Mouse (Mus musculus) heart, embryonic 11.5 days (tissue): ENCODE measurements at regions not wholly inside any gene's neighbourhood (a gene's known extent, or its start where the extent isn't known, plus 50 kb on each side); places are given as distances from the start of the nearest gene placed in this dataset.

Experiments
- ATAC-seq: fragments of 200-750 bp; cut with Nextera tagmentation; replicated peaks from 2 replicates; pipeline ENCODE4 v1.8.0; 2017; ENCODE audit warnings: moderate library complexity; ENCODE audit not compliant: insufficient number of reproducible peaks, low FRiP score, low TSS enrichment
- H3K27ac ChIP-seq: fragments of 300-500 bp; sonication (generic); 2 replicates; pipeline ENCODE4 v1.5.1; 2014; ENCODE audit warnings: mild to moderate bottlenecking, low read depth, low read length
- H3K27me3 ChIP-seq: fragments of 300-500 bp; sonication (generic); 2 replicates; pipeline ENCODE4 v1.6.1; 2014; ENCODE audit warnings: mild to moderate bottlenecking, low read length, mixed read lengths; ENCODE audit not compliant: control insufficient read depth, insufficient read depth
- H3K36me3 ChIP-seq: fragments of 300-500 bp; sonication (generic); 2 replicates; pipeline ENCODE4 v1.6.1; 2014; ENCODE audit warnings: mild to moderate bottlenecking, low read length, moderate library complexity, mixed read lengths; ENCODE audit not compliant: control insufficient read depth, insufficient read depth
- H3K4me1 ChIP-seq: fragments of 300-500 bp; sonication (generic); 2 replicates; pipeline ENCODE4 v1.6.1; 2014; ENCODE audit warnings: low read length; ENCODE audit not compliant: control insufficient read depth, insufficient read depth
- H3K4me2 ChIP-seq: fragments of 300-500 bp; sonication (generic); 2 replicates; pipeline ENCODE4 v1.6.1; 2014; ENCODE audit warnings: mild to moderate bottlenecking, moderate library complexity
- H3K4me3 ChIP-seq: fragments of 300-500 bp; sonication (generic); 2 replicates; pipeline ENCODE4 v1.5.1; 2014; ENCODE audit warnings: low read depth, low read length
- H3K9ac ChIP-seq: fragments of 300-500 bp; sonication (generic); 2 replicates; pipeline ENCODE4 v1.6.1; 2014; ENCODE audit warnings: mild to moderate bottlenecking, low read depth, low read length, moderate library complexity
- H3K9me3 ChIP-seq: fragments of 300-500 bp; sonication (generic); replicated peaks from 2 replicates; pipeline ENCODE4 v1.6.1; 2016; ENCODE audit warnings: low read length; ENCODE audit not compliant: control insufficient read depth
- WGBS: fragments of 180-500 bp; shearing (Covaris S2); extraction: QIAGEN DNeasy Blood & Tissue Kit; methylation state at CpG from one replicate; pipeline ENCODE4 v1.1.7; 2014; ENCODE audit not compliant: insufficient replicate concordance; 5-methylcytosine and 5-hydroxymethylcytosine counted together

- Histone ChIP-seq H3K27me3 (no peaks in the 10 kb centered on the region), H3K36me3 (no peaks in the 10 kb centered on the region), H3K4me1 (peaks cover 3% of the 10 kb centered on the region; the same call in 1 of the 2 replicates), H3K4me3 (no peak overlapping the region), H3K4me2 (no peak overlapping the region), H3K9me3 (no peaks in the 10 kb centered on the region), H3K27ac (no peak overlapping the region), H3K9ac (no peak overlapping the region)
- ATAC-seq = no peak
- 74% methylated on average over 13 of the region's 13 CpGs for WGBS
These were observed 253.4 kb upstream of the Hnrnpa3 start for GRCm38 (mm10) chr2:75405524-75406214.

- 72% methylated on average over 6 of the region's 6 CpGs for WGBS
- Histone ChIP-seq H3K27me3 (no peaks in the 10 kb centered on the region), H3K4me1 (peaks cover 3% of the 10 kb centered on the region; the same call in 1 of the 2 replicates), H3K9ac (no peak overlapping the region), H3K36me3 (no peaks in the 10 kb centered on the region), H3K4me2 (no peak overlapping the region), H3K27ac (no peak overlapping the region), H3K4me3 (no peak overlapping the region), H3K9me3 (no peaks in the 10 kb centered on the region)
- no peak for ATAC-seq
These were observed 252.2 kb upstream of the Hnrnpa3 start for GRCm38 (mm10) chr2:75406721-75407455.

GRCm38 (mm10) chr2:75407560-75407959 lies 251.5 kb upstream of the Hnrnpa3 start:
- H3K9ac ChIP-seq = no peak overlapping the region
- WGBS = 73% methylated on average over 4 of the region's 4 CpGs

GRCm38 (mm10) chr2:75408016-75408415 lies 251.0 kb upstream of the Hnrnpa3 start:
- Histone ChIP-seq H3K4me1 (peaks cover 3% of the 10 kb centered on the region; the same call in 1 of the 2 replicates), H3K9ac (no peak overlapping the region), H3K27me3 (no peaks in the 10 kb centered on the region), H3K4me3 (no peak overlapping the region), H3K4me2 (no peak overlapping the region), H3K36me3 (no peaks in the 10 kb centered on the region), H3K27ac (no peak overlapping the region), H3K9me3 (no peaks in the 10 kb centered on the region)
- 80% methylated on average over 2 of the region's 2 CpGs for WGBS
- ATAC-seq = no peak

More at GRCm38 (mm10) chr2:75407560-75407959, 251.5 kb upstream of the Hnrnpa3 start:
- Histone ChIP-seq H3K9me3 (no peaks in the 10 kb centered on the region), H3K4me1 (peaks cover 3% of the 10 kb centered on the region; the same call in 1 of the 2 replicates), H3K27ac (no peak overlapping the region), H3K4me3 (no peak overlapping the region), H3K27me3 (no peaks in the 10 kb centered on the region), H3K4me2 (no peak overlapping the region), H3K36me3 (no peaks in the 10 kb centered on the region)
- no peak for ATAC-seq

GRCm38 (mm10) chr2:75409806-75410205 lies 249.3 kb upstream of the Hnrnpa3 start:
- Histone ChIP-seq H3K4me2 (no peak overlapping the region), H3K9ac (no peak overlapping the region), H3K27me3 (no peaks in the 10 kb centered on the region), H3K27ac (no peak overlapping the region), H3K4me1 (no peaks in the 10 kb centered on the region), H3K4me3 (no peak overlapping the region), H3K9me3 (no peaks in the 10 kb centered on the region), H3K36me3 (no peaks in the 10 kb centered on the region)
- no peak for ATAC-seq
- 85% methylated on average over 7 of the region's 7 CpGs for WGBS

- no peak for ATAC-seq
- H3K4me1 ChIP-seq = no peaks in the 10 kb centered on the region
- WGBS = 86% methylated on average over 5 of the region's 5 CpGs
These were observed 246.3 kb upstream of the Hnrnpa3 start for GRCm38 (mm10) chr2:75412735-75413134.

GRCm38 (mm10) chr2:75418689-75419088 lies 240.4 kb upstream of the Hnrnpa3 start:
- no peak overlapping the region for H3K9ac ChIP-seq
- no peaks in the 10 kb centered on the region for H3K4me1 ChIP-seq
- H3K4me3 ChIP-seq = no peak overlapping the region
- WGBS = 87% methylated on average over 2 of the region's 2 CpGs
- ATAC-seq = no peak
- no peak overlapping the region for H3K4me2 ChIP-seq
- H3K36me3 ChIP-seq = no peaks in the 10 kb centered on the region
- H3K27me3 ChIP-seq = no peaks in the 10 kb centered on the region
- H3K27ac ChIP-seq = no peak overlapping the region
- H3K9me3 ChIP-seq = no peaks in the 10 kb centered on the region

More at GRCm38 (mm10) chr2:75412735-75413134, 246.3 kb upstream of the Hnrnpa3 start:
- no peak overlapping the region for H3K9ac ChIP-seq
- H3K9me3 ChIP-seq = no peaks in the 10 kb centered on the region
- no peaks in the 10 kb centered on the region for H3K36me3 ChIP-seq
- no peak overlapping the region for H3K4me2 ChIP-seq
- no peaks in the 10 kb centered on the region for H3K27me3 ChIP-seq
- no peak overlapping the region for H3K4me3 ChIP-seq
- no peak overlapping the region for H3K27ac ChIP-seq

- Histone ChIP-seq H3K4me3 (no peak overlapping the region), H3K36me3 (no peaks in the 10 kb centered on the region)
- 81% methylated on average over 1 of the region's 1 CpGs for WGBS
These were observed 239.9 kb upstream of the Hnrnpa3 start for GRCm38 (mm10) chr2:75419142-75419541.

More at GRCm38 (mm10) chr2:75419142-75419541, 239.9 kb upstream of the Hnrnpa3 start:
- no peaks in the 10 kb centered on the region for H3K4me1 ChIP-seq
- H3K27ac ChIP-seq = no peak overlapping the region
- no peak for ATAC-seq
- H3K27me3 ChIP-seq = no peaks in the 10 kb centered on the region
- H3K9me3 ChIP-seq = no peaks in the 10 kb centered on the region
- H3K4me2 ChIP-seq = no peak overlapping the region
- H3K9ac ChIP-seq = no peak overlapping the region
